Mouse (Mus musculus) lung, adult 18-20 months (tissue): ENCODE measurements at regions not wholly inside any gene's neighbourhood (a gene's known extent, or its start where the extent isn't known, plus 50 kb on each side); places are given as distances from the start of the nearest gene placed in this dataset.

ENCODE experiments used
- DNase-seq, 2 experiments: peaks; one replicate each; pipeline ENCODE4 v3.0.0; 2022; ENCODE audit warnings: mixed read lengths in 2 of 2

DNA sequence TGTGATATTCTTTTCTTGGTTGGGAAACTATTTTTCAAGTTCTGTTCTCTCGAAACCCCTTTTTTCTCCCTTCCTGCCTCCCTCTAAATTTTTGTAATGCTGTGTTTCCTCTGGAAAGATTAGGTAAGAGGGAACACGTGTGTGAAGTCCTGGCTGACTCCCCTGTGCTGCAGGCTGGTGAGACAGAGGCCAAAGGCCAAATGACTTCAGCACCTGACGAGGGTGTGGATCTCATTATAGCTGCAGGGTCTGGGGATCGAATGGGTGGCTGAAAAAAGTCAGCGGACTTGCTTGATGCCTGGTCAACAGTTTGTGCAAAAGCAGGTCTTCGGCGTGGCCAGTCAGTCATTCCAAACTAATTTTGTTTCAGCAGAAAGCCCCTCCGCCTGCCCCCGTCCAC is 159.1 kb downstream of the En1 start:
- no peak for DNase-seq

DNA sequence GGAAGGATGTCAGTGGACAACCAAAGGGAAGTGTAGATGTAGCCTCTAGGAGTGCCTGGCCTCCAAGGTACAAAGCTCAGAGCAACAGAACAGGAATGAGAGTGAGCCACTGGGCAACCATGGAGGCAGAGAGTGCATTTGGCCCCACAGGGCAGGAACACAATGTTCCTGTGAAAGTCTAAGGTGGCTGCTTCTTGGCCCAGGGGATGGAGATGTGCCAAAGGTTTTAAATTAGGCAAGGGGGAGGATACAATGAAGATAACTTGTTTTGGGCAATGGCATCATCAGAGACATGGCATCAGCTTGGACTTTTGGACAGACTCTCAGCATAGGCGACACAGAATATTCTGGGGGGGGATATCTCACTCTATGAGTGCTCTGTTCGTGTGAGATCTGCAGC is 160.3 kb downstream of the En1 start:
- DNase-seq: no peak

DNA sequence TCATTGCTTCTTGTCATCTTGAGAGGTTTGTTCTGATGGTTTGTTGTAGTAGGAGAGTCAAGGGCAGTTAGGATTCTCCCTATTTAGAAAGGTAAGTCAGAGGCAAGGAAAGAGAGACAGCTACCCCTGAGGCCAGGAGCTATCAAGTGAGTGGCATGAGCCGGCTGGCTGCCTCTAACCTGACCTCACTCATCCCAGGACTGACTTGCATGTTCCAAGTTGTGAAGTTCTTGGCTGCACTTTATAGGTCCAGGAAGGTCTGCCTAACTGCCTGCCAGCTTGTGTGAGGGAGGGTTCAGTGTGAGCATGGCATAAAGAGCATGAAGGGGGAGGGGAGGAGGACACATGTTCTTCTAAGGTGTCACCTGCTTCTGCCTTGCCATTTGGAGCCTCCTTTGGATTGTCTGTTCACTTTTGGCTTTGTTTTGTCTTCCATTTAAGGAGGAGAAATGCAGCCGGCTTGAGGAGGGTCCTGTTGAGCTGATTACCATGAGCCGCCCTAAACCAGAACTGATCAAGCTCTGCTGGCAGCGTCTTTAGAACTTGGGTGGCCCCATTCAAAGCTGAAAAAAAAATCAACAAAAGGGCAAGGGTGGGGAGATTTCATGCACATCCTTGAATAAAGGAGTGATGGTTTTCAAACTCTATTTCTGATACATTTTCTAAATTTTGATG is 160.8 kb downstream of the En1 start:
- DNase-seq: no peak

DNA sequence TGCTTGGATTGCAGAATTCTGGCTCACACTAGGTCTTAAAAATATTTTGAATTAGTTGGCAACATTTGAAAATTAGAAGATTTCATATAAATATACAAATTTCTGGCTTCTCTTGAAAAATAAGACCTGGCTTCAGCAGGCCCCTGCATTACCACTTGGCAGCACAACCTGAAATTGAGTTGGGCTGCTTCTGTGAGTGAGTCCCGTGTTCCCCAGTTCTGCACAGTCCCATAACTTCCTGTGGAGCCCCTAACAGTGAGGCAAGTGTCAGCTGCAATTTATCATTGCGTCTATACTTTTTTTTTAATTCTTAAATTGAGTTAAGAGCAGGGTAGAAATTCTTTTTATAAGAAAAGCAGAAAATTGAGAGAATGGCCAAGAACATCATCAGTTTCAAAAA is 164.8 kb downstream of the En1 start:
- no peak for DNase-seq

DNA sequence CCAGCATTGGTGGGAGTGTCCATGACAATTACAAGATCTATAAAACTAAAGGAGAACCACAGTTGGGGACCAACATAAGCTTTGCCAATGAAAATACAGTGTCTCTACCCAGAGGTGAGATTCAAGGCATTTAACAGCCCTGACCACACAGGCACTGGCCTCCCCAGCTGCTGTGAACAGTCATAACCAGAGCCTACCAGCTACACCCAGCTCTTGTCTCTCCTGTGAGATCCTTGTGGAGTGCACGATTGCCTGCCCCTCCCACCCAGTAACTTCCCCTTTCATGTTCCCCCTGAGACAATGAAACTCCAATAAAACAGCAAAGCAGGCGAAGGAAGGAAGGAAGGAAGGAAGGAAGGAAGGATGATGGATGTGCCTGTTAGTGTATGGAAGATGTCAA is 169.1 kb downstream of the En1 start:
- DNase-seq: no peak

DNA sequence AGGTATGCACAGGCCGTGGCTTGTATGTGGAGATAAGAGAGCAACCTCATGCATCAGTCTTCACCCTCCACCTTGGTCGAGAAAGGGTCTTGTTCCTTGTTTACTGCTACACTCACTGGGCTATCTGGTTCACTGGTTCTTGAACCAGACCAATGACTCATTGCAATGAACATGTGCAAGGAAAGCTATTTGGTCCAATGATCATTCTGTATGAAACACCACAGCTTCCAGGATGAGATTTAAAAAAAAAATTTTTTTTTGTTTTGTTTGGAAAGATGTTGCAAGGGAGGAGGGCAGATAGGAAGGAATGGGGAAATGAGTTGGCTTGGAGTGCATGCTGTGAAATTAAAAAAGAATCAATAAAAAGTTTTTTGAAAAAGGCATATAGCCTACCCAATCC is 174.7 kb downstream of the En1 start:
- no peak for DNase-seq

DNA sequence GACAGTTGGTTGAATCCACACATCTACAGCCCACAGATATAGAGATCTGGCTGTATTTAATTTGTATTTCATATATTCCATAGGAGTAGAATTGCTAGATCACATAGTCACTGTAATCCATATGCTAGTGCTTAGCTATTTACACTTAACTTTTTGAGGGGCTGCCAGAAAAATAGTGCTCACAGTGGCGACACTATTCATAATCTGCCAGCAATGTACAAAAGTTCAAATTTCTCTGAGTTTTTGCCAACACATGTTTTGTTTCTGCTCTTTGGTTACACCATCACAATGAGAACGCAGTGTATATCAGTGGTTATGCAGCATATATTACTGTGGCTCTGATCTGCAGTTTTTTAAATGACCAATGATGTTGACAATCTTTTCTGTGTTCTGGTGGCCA is 175.2 kb downstream of the En1 start:
- DNase-seq: no peak

DNA sequence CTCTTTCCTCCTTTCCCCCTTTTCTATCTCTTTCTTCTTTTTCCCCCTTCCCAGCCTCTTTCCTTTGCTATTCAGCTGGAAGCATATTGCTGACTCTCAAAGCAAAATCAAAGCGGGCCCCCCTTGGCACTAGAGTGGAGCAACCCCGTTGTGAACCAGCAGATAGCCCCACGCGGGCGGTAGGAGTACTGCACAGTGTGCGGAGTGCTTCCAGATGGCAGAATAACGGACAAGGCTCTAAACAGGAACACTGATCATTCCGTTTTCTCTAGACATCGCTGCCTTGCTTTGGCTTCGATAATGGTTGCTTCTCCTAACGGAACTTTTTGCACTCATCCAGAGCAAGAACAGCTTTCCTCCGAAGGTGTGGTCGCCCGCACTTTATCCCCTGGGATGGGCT is 193.0 kb downstream of the En1 start:
- DNase-seq: peak in 1 of 2 experiments; percentile 3

DNA sequence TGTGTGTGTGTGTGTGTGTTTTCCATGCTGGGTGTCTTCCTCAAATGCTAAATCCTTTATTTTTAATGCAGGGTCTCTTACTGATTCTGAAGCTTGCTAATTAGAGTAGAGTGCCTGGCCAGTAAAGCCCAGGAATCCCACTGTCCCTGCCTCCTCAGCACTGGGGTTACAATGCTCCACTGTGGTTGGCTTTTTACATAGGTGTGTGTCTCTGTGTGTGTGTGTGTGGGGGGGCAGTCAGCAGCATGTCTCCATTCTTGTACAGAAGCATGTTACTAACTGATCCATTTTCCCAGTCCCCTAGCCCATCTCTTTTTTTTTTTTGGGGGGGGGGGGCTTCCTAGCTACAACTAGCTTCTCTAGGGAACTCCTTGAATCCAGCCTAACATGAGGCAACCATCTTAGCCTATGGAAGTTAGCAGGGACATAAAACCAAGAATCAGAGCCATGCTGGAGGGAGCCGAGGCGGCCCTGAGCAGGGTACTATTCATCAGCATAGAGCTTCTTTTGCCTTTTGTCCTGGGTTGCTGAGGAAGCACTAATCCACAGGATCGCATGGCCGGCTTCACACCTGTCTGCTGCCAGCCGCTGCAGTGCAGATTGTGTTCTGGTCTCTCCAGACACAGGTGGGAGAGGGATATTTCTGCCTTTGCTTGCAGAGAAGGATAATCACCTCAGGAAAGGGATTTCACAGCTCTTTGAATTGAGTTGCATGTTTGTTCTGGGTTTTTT is 199.2 kb downstream of the En1 start:
- DNase-seq: no peak

DNA sequence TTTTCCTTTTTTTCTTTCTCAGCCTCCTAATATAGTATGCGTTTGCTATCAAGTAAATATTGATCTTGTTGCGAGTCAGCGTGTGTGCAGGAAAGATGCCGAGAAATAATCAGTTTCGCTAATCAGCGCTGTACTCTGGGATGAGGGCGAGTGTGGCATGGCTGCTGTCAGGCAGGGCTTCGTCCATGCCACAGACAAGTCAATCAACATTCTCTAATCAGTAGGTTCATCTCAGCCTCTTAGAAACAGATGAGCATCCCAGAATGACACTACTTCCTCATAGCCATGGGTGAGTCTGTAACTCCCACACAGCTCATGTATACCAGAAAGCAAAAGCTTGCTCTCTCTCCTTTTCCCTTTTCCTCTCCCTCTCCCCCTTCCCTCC is 199.8 kb downstream of the En1 start:
- no peak for DNase-seq

DNA sequence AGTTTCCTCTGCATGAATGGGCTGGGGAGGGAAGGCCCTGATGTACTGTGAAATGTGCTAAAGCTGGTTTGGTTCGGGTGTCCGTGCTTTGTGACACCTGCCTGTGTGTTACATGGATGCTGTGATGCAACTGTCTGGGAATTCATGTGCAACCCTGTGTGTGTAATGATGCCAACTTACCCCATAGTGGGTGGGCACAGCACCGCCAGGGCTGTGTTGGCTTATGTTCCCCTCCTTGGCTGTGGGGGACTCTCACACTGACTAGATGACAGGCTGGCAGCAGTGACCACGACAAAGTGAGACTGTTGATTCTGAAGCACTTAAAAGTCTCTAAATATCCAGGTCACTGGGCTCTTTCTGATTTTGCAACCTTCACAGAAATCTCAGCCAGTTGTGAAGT is 212.2 kb downstream of the En1 start:
- no peak for DNase-seq

DNA sequence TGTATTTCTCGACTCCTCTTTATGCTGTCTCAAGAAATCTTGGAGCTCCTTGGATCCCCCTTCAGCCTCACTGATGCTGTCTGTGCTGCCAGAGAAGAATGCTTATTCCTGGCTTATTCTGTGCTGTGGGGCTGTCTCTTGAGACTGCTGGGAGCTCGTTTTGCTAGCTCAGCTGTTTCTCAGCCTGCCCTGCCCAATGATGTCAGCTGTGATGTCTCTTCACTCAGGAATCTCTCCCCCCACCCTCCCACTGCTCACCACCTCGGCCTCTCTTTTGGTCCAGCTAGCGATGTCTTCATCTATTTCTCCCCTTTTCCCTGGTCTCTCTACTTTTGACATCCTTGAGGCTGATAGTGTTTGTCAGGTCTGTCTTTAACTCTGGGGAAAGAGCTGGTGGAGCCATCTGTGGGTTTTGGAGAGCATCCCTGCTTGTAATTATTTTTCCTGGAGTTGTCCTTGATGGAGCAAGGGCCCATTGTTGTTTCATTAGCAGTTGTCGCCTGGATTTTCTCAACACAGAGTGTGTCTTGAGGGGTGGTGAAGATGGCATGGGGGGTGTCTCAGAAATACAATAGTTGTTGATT is 214.1 kb downstream of the En1 start:
- no peak for DNase-seq

DNA sequence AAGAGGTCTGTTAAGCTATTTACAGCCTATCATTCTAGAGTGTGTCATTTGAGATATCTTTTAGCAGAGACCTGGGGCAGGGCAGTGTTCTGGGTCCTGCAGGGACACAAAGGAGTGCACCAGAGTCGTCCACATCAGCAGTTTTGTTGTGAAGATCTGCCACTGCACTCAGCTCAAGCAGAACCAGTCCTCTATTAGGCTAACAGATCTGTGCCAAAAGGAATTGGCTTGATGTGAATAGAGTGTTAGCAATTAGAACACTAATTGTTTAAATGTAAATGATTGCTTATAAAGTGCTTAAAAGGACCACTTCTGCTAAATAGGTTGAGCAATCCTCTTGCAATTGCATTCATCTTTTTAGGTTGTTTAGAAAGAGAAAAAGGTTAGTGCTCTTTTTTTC is 215.3 kb downstream of the En1 start:
- no peak for DNase-seq

DNA sequence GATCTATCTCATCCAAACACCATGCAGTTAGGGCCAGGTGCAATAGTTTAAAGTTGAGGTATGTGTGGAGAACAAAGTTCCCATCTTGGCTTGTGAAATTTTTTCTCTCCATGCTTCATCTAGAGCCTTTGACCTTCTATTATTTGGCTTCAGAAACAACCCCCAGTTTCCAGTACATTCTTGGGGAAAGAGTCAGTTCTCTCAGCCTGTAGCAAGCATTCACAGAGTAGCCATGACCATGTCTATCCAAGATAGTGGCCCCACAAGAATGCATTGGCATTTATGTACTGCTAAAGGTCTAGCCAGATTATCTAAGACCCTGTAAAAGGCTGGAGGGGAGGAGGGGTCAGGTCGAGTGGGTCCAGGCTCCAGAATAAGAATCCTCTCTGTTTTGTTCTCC is 229.8 kb downstream of the En1 start:
- no peak for DNase-seq

DNA sequence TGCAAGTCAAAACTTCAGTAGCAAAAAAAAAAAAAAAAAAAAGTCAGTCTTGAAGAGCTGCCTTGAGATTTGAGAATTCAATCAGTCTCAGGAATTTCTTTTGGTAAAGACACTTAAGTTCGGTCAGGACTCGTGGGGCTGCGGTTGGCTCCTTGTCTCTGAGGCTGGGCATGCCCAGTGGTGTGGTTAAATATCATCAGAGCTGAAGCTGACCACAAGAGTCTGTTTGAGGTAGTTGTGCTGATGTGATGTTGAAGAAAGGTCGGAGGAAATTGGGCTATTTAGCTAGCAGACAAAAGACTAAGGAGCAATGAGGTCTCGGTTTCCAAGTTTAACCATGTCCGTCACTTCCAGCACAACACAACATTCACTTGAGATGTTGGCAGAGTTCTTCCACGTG is 240.4 kb downstream of the En1 start:
- DNase-seq: no peak

DNA sequence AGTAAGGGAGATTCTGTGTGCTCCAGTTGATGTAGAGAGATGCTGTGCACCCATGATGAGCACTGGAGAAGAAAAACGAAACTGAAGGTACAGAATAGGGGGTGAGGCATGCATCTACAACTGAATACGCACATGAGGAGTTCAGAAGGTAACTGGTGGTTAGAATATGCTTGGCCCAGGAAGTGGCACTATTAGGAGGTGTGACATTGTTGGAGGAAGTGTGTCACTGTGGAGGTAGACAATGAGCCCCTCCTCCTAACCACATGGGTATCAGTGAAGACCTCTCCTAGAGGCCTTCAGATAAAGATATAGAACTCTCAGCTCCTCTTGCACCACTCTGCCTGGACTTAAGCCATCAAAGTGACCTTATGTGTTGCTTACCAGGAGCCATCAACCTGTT is 243.9 kb downstream of the En1 start:
- no peak for DNase-seq

DNA sequence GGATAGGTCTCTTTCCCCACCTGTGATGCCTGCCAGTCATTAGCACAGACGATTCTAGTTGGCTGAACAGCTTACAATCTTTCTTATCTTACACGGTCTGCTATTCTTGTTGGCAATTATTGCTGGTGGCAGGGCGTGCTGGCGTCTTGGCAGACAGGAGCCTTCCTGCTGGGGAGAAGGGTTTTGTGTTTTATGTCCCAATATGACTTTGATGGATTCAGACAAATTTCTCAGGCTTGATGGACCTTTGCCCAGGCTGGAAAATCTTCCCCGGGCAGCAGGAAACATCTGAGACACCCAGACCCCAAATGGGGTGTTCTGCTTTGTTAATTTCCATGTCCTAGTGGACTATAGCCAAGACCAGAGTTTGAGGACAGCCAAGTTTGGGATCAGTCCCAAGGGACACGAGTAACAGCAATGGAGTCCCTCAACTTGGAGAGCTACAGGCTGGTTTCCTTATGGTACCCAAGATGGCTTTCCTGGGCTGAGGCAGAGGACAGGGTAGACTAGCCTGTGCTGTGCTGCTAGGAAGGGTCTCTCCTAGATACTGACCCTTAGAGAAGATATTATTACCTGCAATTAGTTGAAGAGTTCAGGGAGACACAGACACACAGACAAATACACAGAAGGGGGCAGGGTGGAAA is 249.8 kb downstream of the En1 start:
- no peak for DNase-seq

DNA sequence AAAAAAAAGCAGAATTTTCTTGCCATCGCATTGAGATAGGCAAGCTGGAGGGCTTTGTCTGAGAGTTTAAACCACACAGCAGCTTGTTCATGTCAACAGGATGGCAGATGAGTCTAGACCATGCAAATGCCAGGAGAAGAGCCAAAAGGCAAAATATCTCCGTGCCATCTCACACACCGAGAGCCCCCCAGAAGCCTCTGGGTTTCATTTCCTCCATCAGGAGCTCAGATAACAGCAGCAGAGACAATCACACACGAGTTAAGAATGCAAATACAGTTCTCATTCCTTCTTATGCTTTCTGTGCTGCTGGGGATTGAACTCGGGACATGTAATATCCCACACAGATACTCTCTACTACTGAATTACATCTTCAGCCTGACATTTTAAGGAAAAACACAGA is 255.3 kb downstream of the En1 start:
- no peak for DNase-seq

DNA sequence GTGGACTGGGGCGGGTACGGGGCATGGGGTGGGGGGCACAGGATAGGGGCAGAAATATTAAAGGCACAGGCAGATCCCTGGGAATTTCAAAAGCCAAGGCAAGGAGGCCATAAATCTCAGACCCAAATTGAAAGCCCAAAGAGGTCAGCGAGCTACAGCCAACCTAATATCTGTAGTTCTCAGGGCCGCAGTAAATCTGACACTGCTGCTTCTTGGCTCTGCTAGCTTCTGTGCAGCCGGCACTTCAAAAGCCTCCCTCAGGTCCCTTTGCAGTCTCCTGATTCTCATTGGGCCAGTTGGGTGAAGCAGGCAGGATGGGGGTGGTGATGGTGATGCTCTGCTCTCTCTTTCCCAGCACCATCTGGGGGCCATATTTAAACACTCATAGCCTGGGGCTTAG is 257.3 kb downstream of the En1 start:
- DNase-seq: no peak

DNA sequence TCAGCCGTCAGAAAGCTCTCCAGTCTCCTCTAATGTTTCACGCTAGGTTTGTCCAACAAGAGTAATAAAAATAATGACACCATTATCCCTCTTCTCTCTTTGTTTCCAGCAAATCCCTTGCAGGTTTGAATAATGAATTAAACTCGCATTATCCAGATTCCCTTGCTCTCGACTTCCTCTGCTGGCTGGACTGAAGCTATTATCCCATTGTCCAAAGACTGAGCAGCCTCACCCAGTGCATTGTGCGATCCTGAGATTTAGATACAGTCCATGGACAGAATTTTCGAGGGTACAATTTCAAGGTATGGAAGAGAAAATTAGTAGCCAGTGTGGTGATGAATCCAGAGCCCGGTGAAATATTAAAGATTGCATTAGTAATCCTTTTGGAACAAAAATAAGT is 270.3 kb downstream of the En1 start:
- DNase-seq: no peak

DNA sequence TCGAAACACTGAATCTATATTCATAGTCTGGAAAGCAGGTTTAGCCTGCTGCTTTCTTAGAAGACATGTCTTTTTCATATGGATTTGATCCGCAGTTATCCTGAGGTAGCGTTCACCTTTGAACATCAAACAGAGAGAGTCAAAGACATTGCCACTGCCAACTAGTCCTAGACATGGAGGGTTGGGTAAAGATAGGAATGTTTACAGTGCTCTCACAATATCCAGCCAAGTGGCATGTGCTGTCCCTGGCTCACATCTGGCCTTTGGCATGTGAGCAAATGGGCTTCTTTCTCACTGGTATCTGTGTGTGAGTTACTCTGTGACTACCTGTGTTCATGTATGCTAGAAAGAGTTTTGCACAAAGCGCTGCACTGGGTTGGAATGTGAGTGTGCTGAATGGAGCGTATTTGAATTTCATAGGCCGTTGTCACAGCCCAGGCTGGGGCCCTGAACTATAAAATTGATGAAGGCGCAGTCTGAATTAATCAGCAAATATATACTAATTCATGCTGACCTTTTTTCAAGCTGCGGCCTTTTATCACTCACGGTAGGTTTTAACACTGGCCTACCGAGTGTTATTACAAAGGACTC is 280.8 kb downstream of the En1 start:
- DNase-seq: no peak

DNA sequence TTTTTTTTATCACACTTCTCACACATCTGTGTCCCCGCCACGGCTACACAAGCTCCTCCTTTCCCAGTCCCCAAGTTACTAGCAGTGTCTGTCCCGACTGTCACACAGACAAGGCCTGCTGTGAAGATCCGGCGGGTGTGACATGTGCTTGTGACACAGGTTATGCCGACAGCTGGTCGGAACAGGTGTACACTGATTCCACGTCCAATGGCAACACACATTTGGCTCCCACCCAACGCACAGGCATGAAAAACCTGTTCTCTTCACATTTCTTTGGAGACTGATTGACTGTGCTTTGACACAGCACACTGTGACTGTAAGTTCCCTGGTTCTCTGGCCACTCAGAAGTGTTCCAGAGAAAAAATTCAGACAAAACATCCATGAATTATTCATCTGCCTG is 281.4 kb downstream of the En1 start:
- DNase-seq: no peak

DNA sequence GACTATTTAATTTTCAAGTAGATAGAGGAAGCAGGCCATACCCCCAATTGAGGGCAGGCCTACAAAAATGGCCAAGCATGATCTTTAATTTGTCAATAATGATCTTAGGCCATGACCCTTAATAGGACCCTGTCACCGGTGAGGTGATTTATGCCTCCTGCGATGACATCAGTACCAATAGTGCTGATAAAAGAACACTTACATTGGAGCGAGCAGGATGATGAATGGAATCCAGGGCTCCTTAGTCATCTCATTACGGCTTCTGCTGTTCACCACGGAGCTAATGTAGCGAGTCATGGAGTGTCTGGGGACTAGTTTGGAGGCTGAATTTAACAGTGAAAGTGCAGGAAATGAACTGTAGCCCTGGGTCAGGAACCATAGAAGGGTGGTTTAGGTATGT is 308.6 kb downstream of the En1 start:
- DNase-seq: no peak
